Mouse (Mus musculus) kidney, adult 18-20 months (tissue): ENCODE results near the gene Smad3.

ENCODE experiments used
- DNase-seq: peaks from one replicate; pipeline ENCODE4 v3.0.0; 2021

Gene Smad3

GRCm38 (mm10) chr9:63614018-63614985 is 143.5 kb downstream of the Smad3 start:
- DNase-seq: no peak

DNA sequence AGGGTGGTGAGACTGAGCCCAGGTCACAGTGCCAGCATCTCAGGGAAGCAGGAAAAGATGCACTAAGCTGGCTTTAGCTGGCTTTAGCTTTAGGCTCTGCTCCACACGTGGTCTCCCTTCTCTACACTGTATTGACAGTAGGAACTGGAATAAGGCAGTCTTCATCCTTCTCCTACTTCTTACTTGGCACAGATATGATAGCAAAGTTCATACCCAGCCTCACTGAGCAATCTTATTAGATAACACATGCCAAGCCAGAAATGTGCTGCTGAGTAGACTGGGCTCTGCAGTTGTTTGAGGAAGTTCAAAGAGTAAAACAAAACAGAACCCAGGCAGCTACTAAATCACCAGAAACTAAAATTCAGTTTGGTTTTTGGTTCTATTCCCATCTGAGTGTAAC is 144.2 kb downstream of the Smad3 start:
- no peak for DNase-seq

GRCm38 (mm10) chr9:63612565-63613515 is 145.0 kb downstream of the Smad3 start:
- DNase-seq: peak; percentile 24

DNA sequence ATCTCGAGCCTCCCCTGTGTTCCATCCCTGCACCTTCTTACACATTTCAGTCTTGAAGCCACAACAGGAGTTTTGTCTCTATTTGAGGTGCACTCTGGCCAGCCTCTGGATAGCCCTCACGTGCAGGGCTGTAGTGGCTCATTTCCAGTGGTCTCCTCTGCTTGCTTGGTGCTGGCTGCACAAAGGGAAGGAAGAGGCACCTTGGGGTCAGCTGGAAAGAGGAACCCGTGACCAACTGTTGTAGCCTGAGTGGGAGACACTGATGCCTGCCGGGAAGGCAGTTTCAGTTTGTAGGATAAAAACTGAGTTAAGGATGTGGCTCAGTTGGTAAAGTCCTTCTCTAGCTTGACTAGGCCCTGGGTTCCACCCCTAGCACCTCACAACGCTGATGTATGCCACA is 145.8 kb downstream of the Smad3 start:
- DNase-seq: peak; percentile 14

DNA sequence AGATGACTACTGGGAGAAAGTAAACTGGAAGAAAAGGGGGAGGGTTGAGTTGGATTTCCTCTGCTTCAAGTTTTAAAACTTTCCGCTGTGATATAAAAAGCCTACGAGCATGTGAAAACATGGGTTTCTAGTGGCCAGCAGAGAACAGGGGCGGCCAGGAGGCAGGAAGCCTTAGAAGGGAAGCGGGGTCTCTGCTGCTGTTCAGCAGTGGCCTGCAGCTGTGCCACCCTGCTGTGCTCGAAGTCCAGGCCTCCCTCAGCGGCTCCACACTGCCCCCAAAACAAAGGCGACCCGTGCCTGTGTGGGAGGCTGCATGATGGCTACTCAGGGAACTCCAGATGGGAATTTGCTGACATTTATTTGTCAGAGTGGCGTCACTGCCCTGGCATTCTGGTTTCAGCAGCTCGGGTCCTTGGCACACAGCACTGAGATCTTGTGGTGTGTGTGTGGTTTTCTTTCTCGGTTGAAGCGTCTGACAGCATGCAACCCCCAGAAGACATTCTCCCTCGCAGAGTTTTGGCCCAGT is 146.9 kb downstream of the Smad3 start:
- DNase-seq: peak; percentile 41

DNA sequence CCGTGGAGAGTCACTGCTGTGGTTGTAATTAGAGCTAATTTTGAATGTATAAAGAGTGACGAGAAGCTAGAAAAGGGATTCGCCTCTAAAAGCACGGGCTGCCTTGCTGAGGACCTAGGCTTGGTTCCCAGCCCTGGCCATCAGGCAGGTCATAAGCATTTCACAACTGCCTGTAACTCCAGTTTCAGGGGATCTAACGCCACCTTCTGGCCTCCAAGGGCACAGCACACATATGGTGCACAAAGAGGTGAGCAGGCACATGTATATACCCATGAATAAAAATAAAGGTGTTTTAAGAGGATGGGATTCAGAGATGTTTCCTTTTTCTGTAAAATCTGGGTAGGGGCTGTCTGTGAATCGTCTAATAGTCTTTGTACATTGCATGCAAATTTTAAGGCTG is 147.6 kb downstream of the Smad3 start:
- DNase-seq: no peak

DNA sequence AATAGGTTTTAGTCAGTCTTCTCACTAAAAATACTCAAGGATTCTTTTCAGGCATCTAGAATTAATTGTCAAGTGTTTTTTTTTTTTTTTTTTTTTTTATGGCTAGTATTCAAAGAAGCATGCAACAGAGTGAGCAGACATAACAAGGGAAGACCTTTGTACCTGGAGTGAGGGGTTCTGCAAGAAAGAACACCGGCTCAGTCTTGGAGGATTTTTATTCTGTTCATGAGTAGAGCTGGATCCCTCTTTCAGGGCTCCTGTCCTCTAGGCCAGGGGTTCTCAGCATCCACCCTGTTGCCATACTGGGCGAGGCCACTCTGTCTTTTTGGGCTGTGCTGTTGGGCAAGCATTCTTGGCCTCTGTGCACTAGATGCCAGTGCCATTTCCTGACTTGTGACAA is 148.0 kb downstream of the Smad3 start:
- peak; percentile 20 for DNase-seq

- DNase-seq: peak; percentile 14
These were observed 148.5 kb downstream of the Smad3 start for GRCm38 (mm10) chr9:63609246-63609645.

GRCm38 (mm10) chr9:63608006-63608405 is 149.8 kb downstream of the Smad3 start:
- DNase-seq: no peak

- DNase-seq: no peak
These were observed 151.2 kb downstream of the Smad3 start for GRCm38 (mm10) chr9:63606594-63606993.

DNA sequence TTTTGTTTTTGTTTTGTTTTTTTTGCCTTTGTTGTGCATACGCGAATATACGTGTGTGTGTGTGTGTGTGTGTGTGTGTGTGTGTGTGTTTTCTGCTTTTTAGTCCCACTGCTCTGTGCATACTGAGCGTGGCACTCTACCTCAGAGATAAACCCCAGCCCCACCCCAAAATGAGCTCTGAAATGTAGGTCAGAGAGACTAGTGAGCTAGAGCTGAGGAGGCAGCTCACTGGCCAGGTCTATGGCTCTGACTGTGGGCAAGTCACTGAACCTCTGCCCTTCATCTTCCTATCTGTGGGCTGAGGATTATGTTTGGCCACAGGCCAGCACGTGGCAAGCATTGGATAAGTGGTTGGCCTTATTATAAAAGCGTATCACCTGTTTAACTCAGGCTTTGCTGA is 153.9 kb downstream of the Smad3 start:
- DNase-seq: peak; percentile 27

DNA sequence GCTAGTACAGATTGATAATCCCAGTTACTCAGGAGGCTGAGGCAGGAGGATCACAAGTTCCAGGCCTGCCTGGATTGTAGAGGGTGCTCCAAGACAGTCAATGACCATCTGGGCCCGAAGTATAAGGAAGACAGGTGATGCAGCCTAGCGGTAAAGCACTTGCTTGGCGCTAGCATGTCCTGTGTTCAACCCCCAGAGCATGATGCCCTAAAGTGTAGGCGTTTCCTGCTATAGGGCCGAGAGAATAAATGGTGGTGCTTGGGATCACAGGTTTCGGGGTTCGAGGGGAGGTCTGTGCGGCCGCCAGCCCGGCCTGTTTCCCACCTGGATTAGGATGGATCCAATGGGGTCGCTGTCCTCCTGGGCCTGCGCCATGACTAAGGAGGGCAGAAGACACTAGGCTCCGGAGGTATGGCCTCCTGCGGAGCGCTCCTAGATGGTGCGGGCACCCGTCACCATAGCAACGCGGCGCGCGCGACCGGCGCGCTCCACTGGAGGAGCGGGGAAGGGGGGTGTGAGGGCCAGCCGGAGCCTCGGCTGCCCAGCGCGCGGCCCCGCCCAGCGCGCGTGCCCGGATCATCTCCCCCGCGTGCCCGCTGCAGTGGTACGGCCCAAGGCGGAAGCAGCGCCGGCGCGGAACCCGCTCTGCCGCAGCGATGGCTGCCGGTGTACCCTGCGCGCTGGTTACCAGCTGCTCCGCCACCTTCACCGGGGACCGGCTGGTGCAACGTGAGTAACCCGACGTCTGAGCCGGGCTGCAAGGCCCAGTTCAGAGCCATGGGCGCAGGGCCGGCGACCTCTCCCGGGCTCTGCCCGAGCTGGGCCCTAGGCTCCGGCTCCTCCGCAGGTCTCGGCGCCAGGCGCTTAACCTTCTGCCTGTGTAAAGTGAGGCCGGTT is 155.5 kb downstream of the Smad3 start, which contains the start of the genes Iqch and Aagab:
Gene Iqch (minus strand): TSS at position 451 of the 897 bp plus-strand sequence.
Gene Aagab (plus strand): TSS at position 618 of the 897 bp plus-strand sequence.
- peak; percentile 96 for DNase-seq
